Mouse (Mus musculus): ENCODE measurements at regions not wholly inside any gene's neighbourhood (a gene's known extent, or its start where the extent isn't known, plus 50 kb on each side); places are given as distances from the start of the nearest gene placed in this dataset.

DNA sequence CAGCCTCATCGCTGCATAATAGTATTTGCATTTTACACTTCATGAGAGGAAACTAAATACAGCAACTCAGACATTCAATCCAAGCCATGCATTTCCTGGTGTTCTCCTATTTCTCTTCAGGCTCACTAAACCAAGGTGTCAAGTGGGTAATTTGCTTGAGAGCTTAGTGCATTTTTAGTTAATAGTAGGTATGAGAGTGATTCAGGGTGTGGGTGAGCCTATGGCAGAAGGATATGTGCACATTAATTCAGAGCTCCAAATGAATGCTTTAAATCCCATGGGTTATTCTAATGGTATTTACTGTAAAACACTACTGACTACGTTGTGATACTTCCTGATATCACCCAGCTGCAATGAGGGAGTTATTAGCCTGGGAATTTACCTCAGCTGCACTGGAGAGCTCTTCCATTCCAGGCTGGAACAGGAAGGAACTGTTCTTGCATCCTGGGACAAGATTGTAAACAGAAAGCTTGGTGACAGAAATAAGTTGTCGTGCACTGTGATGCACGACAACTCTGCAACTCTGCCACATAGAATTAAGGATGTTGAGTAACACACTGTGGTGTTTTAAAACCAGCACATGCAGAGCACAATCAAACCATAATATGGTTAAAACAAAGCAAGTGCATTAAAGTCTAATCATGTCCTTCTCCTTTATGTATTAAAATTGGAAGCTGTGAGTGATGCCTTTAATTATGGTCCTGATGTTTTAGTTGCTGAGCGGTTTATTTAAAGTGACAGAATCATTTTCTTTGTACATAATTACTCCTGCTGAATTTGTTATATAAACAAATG lies 170.4 kb upstream of the Setmar start:
- no peak for ATAC-seq (ENCODE audit: insufficient number of reproducible peaks, low FRiP score, low TSS enrichment)

DNA sequence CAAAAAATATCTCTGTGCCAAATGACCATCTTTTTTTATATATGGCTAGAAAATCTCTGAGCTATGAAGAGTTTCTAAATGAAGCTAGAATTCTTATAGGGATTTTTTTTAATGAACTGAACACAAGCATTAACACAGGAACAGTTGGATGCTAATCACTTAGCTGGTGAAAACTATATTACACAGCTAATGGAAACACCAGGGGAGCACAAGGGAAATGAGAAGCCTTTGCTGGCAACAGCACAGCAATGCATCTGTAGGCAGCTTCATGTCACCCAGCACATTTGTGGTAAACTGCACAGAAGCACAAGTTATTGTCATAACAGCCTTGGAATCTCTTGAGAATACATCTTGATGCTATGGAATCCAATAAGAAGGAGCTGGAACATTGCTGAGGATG lies 154.3 kb upstream of the Setmar start:
- ATAC-seq (ENCODE audit: insufficient number of reproducible peaks, low FRiP score, low TSS enrichment), result no peak

DNA sequence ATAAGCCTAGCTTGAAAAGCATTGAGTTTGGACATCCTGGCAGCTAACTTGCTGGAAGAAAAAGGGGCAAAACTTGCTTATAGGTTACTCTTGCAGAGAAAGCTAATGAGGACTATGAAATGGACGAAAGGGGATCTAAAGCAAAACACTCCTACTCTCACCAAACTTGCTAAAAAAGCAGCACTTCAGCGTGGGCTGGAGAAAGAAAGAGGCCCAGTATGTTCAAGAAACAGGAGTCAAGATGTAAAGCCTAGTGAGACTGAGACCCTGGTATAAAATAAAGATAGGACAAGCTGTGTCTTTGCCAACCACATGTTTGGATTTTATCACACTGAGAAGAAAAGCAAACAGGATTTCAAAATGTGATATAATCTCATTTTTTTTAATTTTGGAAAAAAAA lies 153.5 kb upstream of the Setmar start:
- ATAC-seq (ENCODE audit: insufficient number of reproducible peaks, low FRiP score, low TSS enrichment), result no peak

DNA sequence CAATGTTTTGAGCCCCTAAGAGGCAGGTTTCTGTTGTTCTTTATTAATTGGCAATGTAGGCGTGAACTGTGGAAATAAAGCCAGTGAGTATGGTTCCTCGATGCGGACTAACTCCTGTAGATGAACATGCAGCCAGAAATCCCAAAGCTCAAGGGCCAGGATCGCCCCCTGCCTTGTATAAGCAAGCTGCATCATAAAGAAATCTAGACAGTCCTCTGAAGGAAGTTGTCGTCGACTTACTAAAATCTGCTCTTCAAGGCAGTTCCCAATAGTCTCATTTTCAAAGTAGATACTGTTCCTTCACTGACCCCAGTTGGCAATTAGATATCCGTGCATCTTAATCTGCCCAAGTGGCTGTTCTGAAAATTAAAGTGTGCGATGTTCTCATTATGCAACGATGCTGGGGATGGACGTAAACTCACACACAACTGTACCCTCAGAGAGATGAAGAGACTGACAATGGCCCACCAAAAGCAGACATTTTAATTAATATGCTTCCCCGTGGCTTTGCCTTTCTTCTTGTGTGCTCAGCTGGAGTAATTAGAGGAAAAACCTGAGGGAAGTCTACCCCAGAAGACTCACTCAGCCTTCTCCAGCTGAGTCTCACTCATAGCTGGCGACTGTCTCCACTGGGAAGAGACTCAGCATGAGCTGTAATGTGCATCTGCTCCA lies 141.2 kb upstream of the Setmar start:
- ATAC-seq (ENCODE audit: insufficient number of reproducible peaks, low FRiP score, low TSS enrichment), result 0 out of 2 replicates have a peak, but pooled peaks have one; percentile 31

DNA sequence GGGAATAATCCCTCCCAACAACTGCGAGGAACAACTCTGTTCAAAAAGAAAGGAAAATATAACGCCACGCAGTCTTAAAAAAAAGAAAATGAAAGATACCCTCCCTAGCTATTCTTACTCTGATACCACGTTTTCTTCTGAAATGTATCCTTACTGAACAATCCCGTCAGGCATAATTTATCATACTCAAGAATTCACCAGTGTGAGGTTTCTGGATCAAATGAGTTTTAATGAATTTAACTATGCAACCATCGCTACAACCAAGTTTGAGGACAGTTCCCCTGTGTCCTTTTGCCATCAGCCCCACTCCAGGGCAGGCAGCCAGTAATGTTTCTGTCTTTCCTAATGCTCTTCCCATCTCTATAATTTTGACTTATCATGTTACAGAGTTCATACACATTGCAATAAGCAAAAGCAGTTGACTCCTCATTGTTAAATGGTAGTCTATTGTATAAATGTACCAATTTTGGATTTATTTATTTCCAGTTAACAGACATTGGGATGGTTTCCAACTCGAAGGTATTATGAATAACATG lies 140.6 kb upstream of the Setmar start:
- no peak for ATAC-seq (ENCODE audit: insufficient number of reproducible peaks, low FRiP score, low TSS enrichment)

DNA sequence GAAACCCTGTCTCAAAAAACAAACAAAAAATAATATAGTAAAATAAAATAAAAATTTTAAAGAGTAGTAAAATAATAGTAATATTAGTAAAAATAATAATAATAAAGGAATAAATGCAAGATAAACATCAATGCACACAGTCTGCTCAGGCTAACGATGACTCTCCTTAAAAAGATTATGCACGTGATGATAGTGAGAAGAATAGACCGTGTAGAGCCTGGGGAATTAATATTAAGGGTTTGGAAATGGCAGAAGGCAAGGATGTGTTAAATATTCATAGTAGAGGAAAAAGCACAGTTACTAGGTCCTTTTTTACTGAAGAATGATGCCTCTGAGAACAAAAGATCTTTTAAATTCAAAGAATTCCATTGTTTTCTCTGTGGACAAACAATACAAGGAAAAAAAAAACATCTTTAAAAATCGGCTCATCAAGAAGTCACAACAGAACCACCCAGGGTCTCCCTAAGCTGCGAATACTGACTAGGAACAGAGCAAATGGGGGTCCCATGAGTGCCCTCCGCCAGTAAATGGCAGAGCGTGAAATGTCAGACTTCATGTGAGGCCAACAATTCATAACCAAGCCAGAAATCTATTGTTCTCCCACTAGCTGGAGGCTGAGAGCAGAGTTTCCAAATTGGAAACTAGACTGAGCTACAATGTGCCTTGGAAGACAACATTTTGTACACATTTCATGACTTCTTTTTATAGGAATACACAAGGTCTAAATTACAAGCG lies 134.2 kb upstream of the Setmar start:
- ATAC-seq (ENCODE audit: insufficient number of reproducible peaks, low FRiP score, low TSS enrichment), result no peak

DNA sequence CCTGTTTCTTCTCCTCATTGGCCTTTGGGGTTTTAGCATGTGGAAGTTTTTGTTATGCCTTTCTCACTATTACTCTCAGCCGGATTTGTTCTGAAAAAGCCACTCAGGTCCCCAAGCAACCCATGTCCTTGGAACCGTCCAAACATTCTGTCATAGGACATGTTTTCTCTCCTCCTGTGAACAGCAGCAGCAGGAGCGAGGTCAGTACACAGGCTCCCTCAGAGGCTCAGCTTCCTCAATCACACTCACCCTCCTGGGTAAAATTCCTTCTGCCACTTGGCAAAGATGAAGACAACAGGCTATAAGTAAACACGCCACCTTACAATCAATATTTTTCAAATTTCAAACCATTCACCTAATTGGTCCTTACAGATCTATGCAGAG lies 133.7 kb upstream of the Setmar start:
- ATAC-seq (ENCODE audit: insufficient number of reproducible peaks, low FRiP score, low TSS enrichment), result no peak

DNA sequence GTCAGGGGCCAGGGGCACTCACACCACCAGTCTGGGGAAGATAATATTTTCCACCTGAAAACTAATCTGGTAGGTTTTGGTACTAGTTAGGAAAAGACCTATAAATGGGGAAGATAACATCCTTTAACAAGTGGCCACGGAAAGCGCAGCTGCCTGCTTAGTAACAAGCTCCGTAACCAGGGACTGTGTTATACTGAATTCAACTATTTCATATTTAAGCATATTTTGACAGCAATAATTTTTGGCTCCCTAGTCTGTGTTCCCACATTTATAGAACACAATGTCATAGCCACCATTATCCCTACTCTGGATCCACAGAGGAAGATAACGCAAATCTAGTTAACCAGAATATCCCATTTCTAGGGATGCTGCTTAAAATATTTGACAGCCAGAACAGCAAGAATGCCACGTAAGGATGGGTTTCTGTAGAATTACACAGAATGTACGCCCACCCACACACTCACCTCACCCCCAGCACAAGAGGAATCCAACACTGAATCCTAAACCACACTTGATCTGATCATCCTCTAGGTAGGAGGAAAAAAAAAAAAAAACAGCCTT lies 128.7 kb upstream of the Setmar start:
- no peak for ATAC-seq (ENCODE audit: insufficient number of reproducible peaks, low FRiP score, low TSS enrichment)

DNA sequence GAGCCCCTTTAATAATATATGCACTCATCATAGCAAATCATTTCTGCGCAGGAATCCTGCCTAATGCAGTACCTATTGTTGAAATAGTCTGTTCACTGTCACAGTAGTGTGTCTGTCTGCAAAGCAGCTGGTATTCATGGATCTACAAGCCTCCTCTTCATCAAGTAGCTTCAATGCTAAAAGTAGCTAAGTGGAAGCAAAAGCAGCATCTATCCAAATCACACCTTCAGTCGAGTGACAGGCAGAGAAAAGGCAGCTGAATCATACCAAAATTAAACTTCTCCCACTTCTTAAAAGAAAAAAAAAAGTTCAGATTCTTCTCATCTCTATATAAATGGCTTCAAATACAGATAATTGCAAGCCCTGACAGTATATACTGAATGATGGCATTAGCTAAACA lies 96.2 kb upstream of the Setmar start:
- ATAC-seq (ENCODE audit: insufficient number of reproducible peaks, low FRiP score, low TSS enrichment), result no peak

DNA sequence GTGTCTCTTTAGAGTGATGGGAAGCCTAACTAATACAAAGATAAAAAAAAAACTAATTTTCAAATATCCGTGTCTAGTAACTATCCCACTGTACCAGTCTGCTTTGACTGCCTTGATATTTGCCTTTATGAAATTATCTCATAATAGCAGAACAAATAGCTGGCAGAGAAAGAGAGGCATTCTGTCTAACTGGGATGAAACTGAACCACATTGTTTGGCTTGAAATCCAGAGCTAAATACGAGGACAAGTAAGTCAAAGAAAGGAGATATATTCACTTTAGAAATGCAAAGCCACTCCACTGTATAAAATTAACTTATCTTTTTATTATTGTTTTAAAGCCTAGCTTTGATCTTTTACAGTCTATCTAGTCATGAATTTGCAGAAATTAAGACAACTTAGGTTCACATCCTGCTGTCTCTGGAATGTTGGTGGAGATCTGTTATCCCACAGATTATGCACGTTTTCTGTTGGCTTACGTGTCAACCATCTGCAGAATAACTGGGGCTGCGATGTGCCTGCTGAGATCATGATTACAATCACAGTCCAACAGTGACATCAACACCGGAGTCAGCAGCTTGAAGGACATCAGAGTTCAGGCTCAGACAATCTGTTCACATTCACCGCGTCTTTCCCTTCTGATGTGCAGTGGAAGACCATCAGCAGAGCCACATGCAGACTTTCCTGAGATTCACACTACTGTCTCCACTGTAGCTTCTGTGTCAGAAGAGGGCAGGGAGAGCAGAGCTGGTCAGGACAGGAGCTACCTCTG lies 65.7 kb upstream of the Setmar start:
- ATAC-seq (ENCODE audit: insufficient number of reproducible peaks, low FRiP score, low TSS enrichment), result peak; percentile 99

DNA sequence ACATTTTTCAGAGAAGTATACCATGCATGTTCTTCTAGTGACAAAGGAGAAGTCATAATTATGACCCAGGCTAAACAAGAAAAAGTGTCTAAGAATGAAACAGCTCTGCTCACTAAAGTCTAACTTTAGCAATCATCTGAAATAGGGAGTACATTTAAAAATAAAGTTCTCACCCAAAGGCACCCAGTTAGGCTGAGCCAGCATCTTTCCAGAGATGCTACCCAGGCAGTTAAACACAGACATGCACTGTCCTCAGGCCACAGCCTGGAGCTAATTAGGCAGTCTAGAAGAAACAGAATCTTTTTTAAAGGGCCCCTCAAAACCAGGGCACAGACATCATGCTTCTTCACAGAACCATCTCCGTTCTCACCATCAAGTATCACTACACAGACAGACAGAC lies 61.6 kb upstream of the Setmar start:
- ATAC-seq (ENCODE audit: insufficient number of reproducible peaks, low FRiP score, low TSS enrichment), result no peak

DNA sequence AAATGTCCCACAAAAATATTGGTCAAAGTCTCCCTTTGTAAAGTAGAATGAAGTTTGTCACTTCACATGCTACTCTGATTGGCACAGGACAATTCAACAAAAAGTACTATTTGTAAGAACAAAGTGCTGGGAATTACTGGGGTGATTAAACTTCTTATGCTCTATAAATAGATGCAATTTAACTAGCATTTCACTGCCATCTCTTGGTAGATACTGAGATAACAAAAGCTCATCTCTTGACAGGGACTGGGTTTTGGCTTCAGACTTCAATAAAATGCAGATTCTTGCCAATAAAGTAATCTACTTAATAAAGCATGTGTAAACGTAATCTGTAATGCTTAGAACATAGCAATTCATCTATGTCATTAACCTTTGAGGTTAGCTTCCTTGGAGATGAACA lies 56.5 kb upstream of the Setmar start:
- no peak for ATAC-seq (ENCODE audit: insufficient number of reproducible peaks, low FRiP score, low TSS enrichment)
